Mouse (Mus musculus) MN1 (cell line): ENCODE measurements around the gene Mdfi.

Experiments
- DNase-seq: peaks from one replicate; pipeline ENCODE4 v3.0.0-alpha.2; 2016; ENCODE audit warnings: low spot score

Mdfi gene

GRCm38 (mm10) chr17:47802806-47803205 is 31.7 kb downstream of the Mdfi start:
- peak; percentile 31 for DNase-seq

GRCm38 (mm10) chr17:47797383-47797782 is 37.1 kb downstream of the Mdfi start:
- DNase-seq = no peak

GRCm38 (mm10) chr17:47796968-47797367 is 37.5 kb downstream of the Mdfi start:
- DNase-seq = no peak

- DNase-seq = peak; percentile 27
Measured at GRCm38 (mm10) chr17:47796156-47796816, 38.2 kb downstream of the Mdfi start.

GRCm38 (mm10) chr17:47795446-47795845 is 39.0 kb downstream of the Mdfi start:
- DNase-seq = peak; percentile 53

- DNase-seq = peak; percentile 84
Measured at GRCm38 (mm10) chr17:47793377-47793776, 41.1 kb downstream of the Mdfi start.

GRCm38 (mm10) chr17:47792098-47792863 is 42.2 kb downstream of the Mdfi start:
- DNase-seq = peak; percentile 81

GRCm38 (mm10) chr17:47788996-47789395 is 45.5 kb downstream of the Mdfi start:
- DNase-seq = no peak

- DNase-seq = no peak
Measured at GRCm38 (mm10) chr17:47788306-47788705, 46.2 kb downstream of the Mdfi start.

GRCm38 (mm10) chr17:47787632-47788031 is 46.9 kb downstream of the Mdfi start:
- DNase-seq = no peak

GRCm38 (mm10) chr17:47784411-47784810 is 50.1 kb downstream of the Mdfi start:
- no peak for DNase-seq

GRCm38 (mm10) chr17:47783445-47784223 is 50.9 kb downstream of the Mdfi start:
- DNase-seq = no peak

- no peak for DNase-seq
Measured at GRCm38 (mm10) chr17:47782486-47782885, 52.0 kb downstream of the Mdfi start.

- no peak for DNase-seq
Measured at GRCm38 (mm10) chr17:47780470-47780869, 54.0 kb downstream of the Mdfi start.

GRCm38 (mm10) chr17:47777141-47777540 is 57.4 kb downstream of the Mdfi start:
- no peak for DNase-seq

GRCm38 (mm10) chr17:47773604-47774003 is 60.9 kb downstream of the Mdfi start:
- no peak for DNase-seq

GRCm38 (mm10) chr17:47769389-47770299 is 64.8 kb downstream of the Mdfi start:
- DNase-seq = no peak

- no peak for DNase-seq
Measured at GRCm38 (mm10) chr17:47768707-47769276, 65.7 kb downstream of the Mdfi start.

- DNase-seq = no peak
Measured at GRCm38 (mm10) chr17:47767456-47768141, 66.9 kb downstream of the Mdfi start.

- DNase-seq = no peak
Measured at GRCm38 (mm10) chr17:47767081-47767455, 67.4 kb downstream of the Mdfi start.
